Mouse (Mus musculus) small intestine, adult 10 weeks (tissue): Measurements from ENCODE around the gene Plekha7. TPM values are rescaled to one million over a fixed set of nuclear protein-coding genes. Genes with fewer than 3 reads are reported as not detected.

Source experiments
- polyA plus RNA-seq: library from polyadenylated mRNA; stranded (reverse); fragments of 350-450 nt; fragmentation: Illumina TruSeq; extraction: RNeasy Lipid Tissue Mini Kit (QIAGEN cat#74804); gene quantifications from one replicate; pipeline ENCODE4 v1.2.3, GENCODE M21; 2014; ENCODE audit warnings: low replicate concordance

Gene Plekha7
- polyA plus RNA-seq = 26.4 TPM

GRCm38 (mm10) chr7:116307871-116308631 is at the start of gene Plekha7:
Plekha7 (minus strand) TSS chr7:116308376.

GRCm38 (mm10) chr7:116333713-116334668 is 25.8 kb upstream of the Plekha7 start, which contains the start of gene Rps13:
Rps13 (minus strand) TSS chr7:116334195.

GRCm38 (mm10) chr7:116084366-116084765 is 223.8 kb downstream of the Plekha7 start, which contains the start of gene Gm4353:
Gm4353 (minus strand) TSS chr7:116084635.

Other genes with a start within 250 kb of the Plekha7 start
- 0.71 TPM for gene Gm4353, start 223.7 kb downstream of the Plekha7 start, polyA plus RNA-seq
- gene Rps13, start 25.8 kb upstream of the Plekha7 start, polyA plus RNA-seq = 405 TPM
- gene Pik3c2a, start 135.1 kb upstream of the Plekha7 start, polyA plus RNA-seq = 159 TPM
- gene Nucb2, start 196.0 kb upstream of the Plekha7 start, polyA plus RNA-seq = 42.0 TPM